Mouse (Mus musculus): ENCODE measurements around the gene Hsh2d. TPM values are rescaled to one million over a fixed set of nuclear protein-coding genes. Genes with fewer than 3 reads are reported as not detected.

Hsh2d gene
- not detected for polyA plus RNA-seq (2014; fragmentation: Illumina TruSeq; extraction: RNeasy Lipid Tissue Mini Kit (QIAGEN cat#74804))

GRCm38 (mm10) chr8:72189417-72190214 lies at the start of gene Hsh2d:
Gene Hsh2d (plus strand): TSS chr8:72189638.

DNA sequence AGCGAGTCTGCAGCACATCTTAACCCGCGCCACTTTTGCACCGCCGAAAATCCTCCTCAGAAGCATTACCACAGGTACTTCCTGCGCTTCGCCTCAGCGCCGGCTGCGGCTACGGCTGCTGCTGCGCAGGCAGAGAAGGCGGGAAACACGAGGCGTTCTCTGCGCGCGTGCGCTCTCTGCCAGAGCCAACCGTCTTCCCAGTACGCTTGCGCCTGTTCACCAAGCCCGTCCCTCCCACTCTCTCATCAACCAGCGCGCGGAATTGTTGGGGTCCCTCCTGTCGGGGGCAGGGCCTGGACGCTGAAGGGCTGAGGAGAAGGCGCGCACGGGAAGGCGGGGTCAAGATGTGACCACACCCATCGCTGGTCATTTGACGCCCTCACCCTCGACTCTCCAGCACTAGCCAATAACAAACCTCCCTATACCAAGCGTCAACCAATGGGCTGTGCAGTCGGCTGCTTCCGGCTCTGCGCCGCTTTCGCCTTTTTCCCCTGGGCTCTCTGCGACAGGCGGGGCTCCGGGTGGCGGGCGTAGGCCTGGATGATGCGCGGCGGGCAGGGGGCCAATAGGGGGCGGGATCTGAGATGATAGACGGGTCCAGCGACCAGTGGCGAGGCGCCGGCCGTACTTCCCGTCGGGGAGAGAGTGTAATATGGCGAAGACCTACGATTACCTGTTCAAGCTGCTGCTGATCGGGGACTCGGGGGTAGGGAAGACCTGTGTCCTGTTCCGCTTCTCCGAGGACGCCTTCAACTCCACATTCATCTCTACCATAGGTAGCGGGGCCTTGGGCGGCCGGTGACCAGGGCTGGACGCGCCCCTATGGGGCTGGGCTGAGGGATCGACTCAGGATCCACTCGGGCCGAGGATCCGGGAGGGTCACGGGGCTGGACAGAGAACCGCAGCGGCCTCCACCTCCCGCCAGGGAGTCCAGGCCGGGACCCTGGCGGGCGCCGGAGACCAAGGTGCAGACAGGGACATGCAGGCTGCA lies 28.4 kb upstream of the Hsh2d start, which contains the start of gene Rab8a:
Gene Rab8a (plus strand): TSS at position 494 of the 991 bp plus-strand sequence.

GRCm38 (mm10) chr8:72212751-72213150 lies 23.3 kb downstream of the Hsh2d start, which contains the start of gene Cib3:
Gene Cib3 (minus strand): TSS chr8:72212837.

GRCm38 (mm10) chr8:72213536-72213935 lies 24.1 kb downstream of the Hsh2d start, which contains the start of gene Gm11034:
Gene Gm11034 (minus strand): TSS chr8:72213636.

DNA sequence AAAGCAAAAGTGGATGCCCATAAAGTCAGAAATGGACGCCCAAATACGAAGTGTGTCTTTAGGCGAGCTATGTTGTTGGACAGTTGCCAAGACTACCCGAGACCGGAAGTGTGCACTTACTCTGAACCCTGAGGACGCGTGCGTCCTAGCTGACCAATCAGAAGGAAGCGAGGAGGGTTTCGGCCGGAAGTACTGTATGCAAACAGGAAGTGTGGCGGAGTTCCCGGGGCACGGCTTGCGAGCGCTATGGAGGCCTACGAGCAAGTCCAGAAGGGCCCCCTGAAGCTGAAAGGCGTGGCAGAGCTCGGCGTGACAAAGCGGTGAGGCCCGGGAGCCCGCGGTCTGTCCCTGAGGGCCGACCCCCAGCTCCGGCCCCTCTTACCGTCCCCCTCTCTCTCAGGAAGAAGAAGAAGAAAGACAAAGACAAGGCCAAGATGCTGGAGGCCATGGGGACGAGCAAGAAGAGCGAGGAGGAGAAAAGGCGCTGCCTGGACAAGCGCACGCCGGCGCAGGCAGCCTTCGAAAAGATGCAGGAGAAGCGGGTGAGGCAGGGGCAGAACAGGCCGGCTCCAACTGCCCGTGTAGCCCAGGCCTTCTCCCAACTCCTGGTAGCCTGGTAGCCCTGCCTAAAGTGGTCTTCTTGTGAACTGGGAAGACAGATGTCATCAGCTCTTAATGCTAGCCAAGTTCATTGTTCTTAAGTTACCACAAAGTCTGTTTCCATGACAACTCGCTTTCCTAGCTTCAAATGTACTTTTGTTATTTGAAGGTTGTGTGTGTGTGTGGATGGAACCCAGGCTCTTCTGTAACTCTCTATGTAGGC lies 30.3 kb downstream of the Hsh2d start, which contains the start of gene Fam32a:
Gene Fam32a (plus strand): TSS at position 190 of the 823 bp plus-strand sequence.

DNA sequence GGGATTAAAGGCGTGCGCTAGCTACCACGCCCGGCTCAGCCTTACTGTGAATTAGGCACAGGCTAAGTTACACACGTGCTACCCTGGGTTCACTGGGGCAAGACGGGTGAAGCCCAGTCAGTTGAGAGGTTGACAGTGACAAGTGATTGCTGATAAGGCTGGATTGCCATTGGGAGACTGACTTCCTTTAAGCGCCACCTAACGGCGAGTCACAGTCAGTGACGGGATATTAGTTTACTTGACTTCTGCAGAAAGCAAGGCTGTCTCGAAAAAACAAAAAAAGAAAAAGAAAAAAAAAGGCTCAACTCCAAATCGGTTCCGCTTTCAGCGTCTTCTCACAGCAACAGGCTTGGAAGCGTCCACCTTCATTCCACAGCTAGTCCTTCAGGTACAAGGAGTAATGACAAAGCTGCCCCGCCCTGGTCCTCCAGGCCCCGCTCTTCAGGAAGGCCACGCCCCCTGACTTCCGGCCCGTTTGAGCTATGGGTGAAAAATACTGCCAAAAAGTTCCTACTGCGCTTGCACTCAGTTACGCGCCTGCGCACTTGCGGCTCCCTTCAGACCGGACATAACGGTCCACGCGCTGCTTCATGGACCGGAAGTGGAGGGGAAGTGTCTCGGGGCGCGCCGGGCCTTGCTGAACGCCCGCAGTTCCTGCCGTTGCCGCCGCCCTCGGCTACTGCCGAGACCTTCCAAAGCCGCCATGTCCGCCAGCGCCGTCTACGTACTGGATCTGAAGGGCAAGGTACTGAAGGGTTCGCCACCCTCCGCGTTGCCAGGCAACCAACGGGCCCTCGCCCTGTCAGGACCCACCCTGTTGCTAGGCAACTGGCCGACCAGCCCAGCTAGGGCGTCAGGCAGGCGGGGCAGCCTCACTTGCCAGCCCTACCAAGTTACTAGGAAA lies 50.3 kb downstream of the Hsh2d start, which contains the start of gene Ap1m1:
Gene Ap1m1 (plus strand): TSS at position 520 of the 904 bp plus-strand sequence.

Other genes with a start within 250 kb of the Hsh2d start
- gene Zfp961, start 238.6 kb upstream of the Hsh2d start, polyA plus RNA-seq (2014; fragmentation: Illumina TruSeq; extraction: RNeasy Lipid Tissue Mini Kit (QIAGEN cat#74804)) = 56.3 TPM
- gene Cyp4f18, start 180.0 kb upstream of the Hsh2d start, polyA plus RNA-seq (2014; fragmentation: Illumina TruSeq; extraction: RNeasy Lipid Tissue Mini Kit (QIAGEN cat#74804)) = not detected
- not detected for gene Olfr372, start 148.4 kb upstream of the Hsh2d start, polyA plus RNA-seq (2014; fragmentation: Illumina TruSeq; extraction: RNeasy Lipid Tissue Mini Kit (QIAGEN cat#74804))
- gene Olfr373, start 106.5 kb upstream of the Hsh2d start, polyA plus RNA-seq (2014; fragmentation: Illumina TruSeq; extraction: RNeasy Lipid Tissue Mini Kit (QIAGEN cat#74804)) = not detected
- not detected for gene Olfr374, start 82.6 kb upstream of the Hsh2d start, polyA plus RNA-seq (2014; fragmentation: Illumina TruSeq; extraction: RNeasy Lipid Tissue Mini Kit (QIAGEN cat#74804))
- gene Tpm4, start 54.7 kb upstream of the Hsh2d start, polyA plus RNA-seq (2014; fragmentation: Illumina TruSeq; extraction: RNeasy Lipid Tissue Mini Kit (QIAGEN cat#74804)) = 645 TPM
- 45.2 TPM for gene Rab8a, start 28.4 kb upstream of the Hsh2d start, polyA plus RNA-seq (2014; fragmentation: Illumina TruSeq; extraction: RNeasy Lipid Tissue Mini Kit (QIAGEN cat#74804))
- not detected for gene Cib3, start 23.2 kb downstream of the Hsh2d start, polyA plus RNA-seq (2014; fragmentation: Illumina TruSeq; extraction: RNeasy Lipid Tissue Mini Kit (QIAGEN cat#74804))
- not detected for gene Gm11034, start 24.0 kb downstream of the Hsh2d start, polyA plus RNA-seq (2014; fragmentation: Illumina TruSeq; extraction: RNeasy Lipid Tissue Mini Kit (QIAGEN cat#74804))
- 71.7 TPM for gene Fam32a, start 30.1 kb downstream of the Hsh2d start, polyA plus RNA-seq (2014; fragmentation: Illumina TruSeq; extraction: RNeasy Lipid Tissue Mini Kit (QIAGEN cat#74804))
- 17.5 TPM for gene Ap1m1, start 50.4 kb downstream of the Hsh2d start, polyA plus RNA-seq (2014; fragmentation: Illumina TruSeq; extraction: RNeasy Lipid Tissue Mini Kit (QIAGEN cat#74804))
- gene Gm10282, start 115.6 kb downstream of the Hsh2d start, polyA plus RNA-seq (2014; fragmentation: Illumina TruSeq; extraction: RNeasy Lipid Tissue Mini Kit (QIAGEN cat#74804)) = 3.6 TPM
- 13.2 TPM for gene Klf2, start 129.4 kb downstream of the Hsh2d start, polyA plus RNA-seq (2014; fragmentation: Illumina TruSeq; extraction: RNeasy Lipid Tissue Mini Kit (QIAGEN cat#74804))
- 37.0 TPM for gene Eps15l1, start 231.8 kb downstream of the Hsh2d start, polyA plus RNA-seq (2014; fragmentation: Illumina TruSeq; extraction: RNeasy Lipid Tissue Mini Kit (QIAGEN cat#74804))